13 mouse cellular contexts compared by ENCODE assay signal in the genomic region with DNA sequence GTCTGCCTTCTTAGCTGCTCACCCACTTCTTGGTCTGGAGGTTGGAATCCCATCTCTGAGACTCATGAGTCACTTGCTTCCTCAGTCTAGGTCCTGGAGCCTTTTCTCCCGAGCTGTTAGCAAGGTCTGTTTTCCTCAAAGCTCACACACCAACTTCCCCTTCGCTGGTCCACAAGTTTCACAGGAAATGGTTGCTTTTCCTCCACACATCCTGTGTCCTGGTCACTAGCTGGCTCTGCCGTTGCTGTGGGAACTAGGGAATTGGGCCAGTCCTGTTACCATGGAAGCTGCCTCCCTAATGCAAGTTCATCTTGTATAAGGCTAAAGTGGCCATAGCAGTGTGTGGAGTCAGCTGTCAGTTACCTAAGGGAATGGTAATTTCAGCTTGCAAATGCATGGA. TPM values are rescaled to one million over a fixed set of nuclear protein-coding genes. Genes with fewer than 3 reads are reported as not detected.
DNase-seq lines count a peak whose midpoint lies in the region; ATAC-seq and TF ChIP-seq lines count a peak whose summit lies in the region.
"Had no signal": no experiment of that assay in that cellular context is flagged by ENCODE, and none has a peak within 500 bp of the region (broad histone marks: within the 10 kb centered on the region; RNA-seq: fewer than 3 reads in every experiment).

No protein-coding gene starts in this region.

- ATAC-seq in liver, postnatal 0 days: 0 out of 2 replicates have a peak, but pooled peaks have one; percentile 25
- no peak for ATAC-seq in liver, embryonic 11.5 days (replicated peaks; ENCODE audit: low FRiP score)
- ATAC-seq in intestine, embryonic 16.5 days: peak; percentile 19
- ATAC-seq in megakaryocyte, adult 5-6 weeks (ENCODE audit: poor library complexity, severe bottlenecking): peak; percentile 27
- ATAC-seq: Patski had no signal

- H3K27ac ChIP-seq in liver, postnatal 0 days (ENCODE audit: low read depth): no peak overlapping the region
- H3K27ac ChIP-seq in liver, embryonic 11.5 days (ENCODE audit: low read depth, low read length): no peak overlapping the region
- H3K27ac ChIP-seq in intestine, embryonic 16.5 days (ENCODE audit: low read length): no peak overlapping the region
- H3K27ac ChIP-seq: embryonic facial prominence, embryonic 15.5 days; liver, embryonic 14.5 days had no signal

- no peaks in the 10 kb centered on the region for H3K27me3 ChIP-seq in liver, postnatal 0 days (ENCODE audit: insufficient read depth, low read length)
- H3K27me3 ChIP-seq in liver, embryonic 11.5 days (replicated peaks; ENCODE audit: control insufficient read depth, insufficient read depth, low read length): no peaks in the 10 kb centered on the region
- H3K27me3 ChIP-seq in intestine, embryonic 16.5 days (replicated peaks; ENCODE audit: control insufficient read depth, insufficient read depth, low read length): no peaks in the 10 kb centered on the region
- H3K27me3 ChIP-seq: embryonic facial prominence, embryonic 15.5 days; Patski had no signal

- no peaks in the 10 kb centered on the region for H3K9me3 ChIP-seq in liver, postnatal 0 days (ENCODE audit: low read length)
- no peaks in the 10 kb centered on the region for H3K9me3 ChIP-seq in liver, embryonic 11.5 days (ENCODE audit: control insufficient read depth, low read length)
- no peaks in the 10 kb centered on the region for H3K9me3 ChIP-seq in intestine, embryonic 16.5 days (ENCODE audit: control insufficient read depth, low read length)

- no peak for TF ChIP-seq EP300 in liver, postnatal 0 days (IDR thresholded peaks at IDR 0.05; ENCODE audit: low read depth)

- no peak overlapping the region for H3K4me2 ChIP-seq in liver, postnatal 0 days (ENCODE audit: low read depth, low read length)
- no peak overlapping the region for H3K4me2 ChIP-seq in liver, embryonic 11.5 days
- H3K4me2 ChIP-seq in intestine, embryonic 16.5 days (ENCODE audit: low read depth, low read length): no peak overlapping the region
- H3K4me2 ChIP-seq: embryonic facial prominence, embryonic 15.5 days had no signal

- 30% methylated on average over 3 of the region's 3 CpGs for WGBS in liver, postnatal 0 days (ENCODE audit: insufficient replicate concordance)
- 37% methylated on average over 3 of the region's 3 CpGs for whole genome bisulfite sequencing in liver, embryonic 11.5 days
- 28% methylated on average over 3 of the region's 3 CpGs for whole genome bisulfite sequencing in intestine, embryonic 16.5 days

- no peak for TF ChIP-seq CTCF in liver, postnatal 0 days (IDR thresholded peaks at IDR 0.05; ENCODE audit: low read depth)

- H3K4me3 ChIP-seq in liver, postnatal 0 days (ENCODE audit: low read depth, low read length): no peak overlapping the region
- no peak overlapping the region for H3K4me3 ChIP-seq in liver, embryonic 11.5 days (ENCODE audit: low read depth, low read length)
- H3K4me3 ChIP-seq in intestine, embryonic 16.5 days (ENCODE audit: low read length): no peak overlapping the region
- H3K4me3 ChIP-seq: embryonic facial prominence, embryonic 15.5 days had no signal

- no peaks in the 10 kb centered on the region for H3K36me3 ChIP-seq in liver, postnatal 0 days (replicated peaks; ENCODE audit: insufficient read depth, low read length)
- H3K36me3 ChIP-seq in liver, embryonic 11.5 days (ENCODE audit: control insufficient read depth, insufficient read depth, low read length): 0 out of 2 replicates have a peak, but pooled peaks cover 4% of the 10 kb centered on the region
- 0 out of 2 replicates have a peak, but pooled peaks cover 4% of the 10 kb centered on the region for H3K36me3 ChIP-seq in intestine, embryonic 16.5 days (ENCODE audit: control insufficient read depth, insufficient read depth, low read length)
- H3K36me3 ChIP-seq: embryonic facial prominence, embryonic 15.5 days had no signal

- no peak overlapping the region for H3K9ac ChIP-seq in liver, postnatal 0 days (replicated peaks)
- no peak overlapping the region for H3K9ac ChIP-seq in liver, embryonic 11.5 days (ENCODE audit: low read depth, low read length)
- H3K9ac ChIP-seq in intestine, embryonic 16.5 days (ENCODE audit: low read depth, low read length): no peak overlapping the region
- H3K9ac ChIP-seq: embryonic facial prominence, embryonic 15.5 days; liver, embryonic 14.5 days had no signal

- H3K4me1 ChIP-seq in liver, postnatal 0 days (ENCODE audit: insufficient read depth): 0 out of 2 replicates have a peak, but pooled peaks cover 3% of the 10 kb centered on the region
- H3K4me1 ChIP-seq in liver, embryonic 11.5 days (replicated peaks; ENCODE audit: control insufficient read depth, insufficient read depth, low read length): 0 out of 2 replicates have a peak, but pooled peaks cover 2% of the 10 kb centered on the region
- H3K4me1 ChIP-seq in intestine, embryonic 16.5 days (ENCODE audit: control insufficient read depth, insufficient read depth, low read length): peaks cover 27% of the 10 kb centered on the region

- peak; percentile 23 for DNase-seq in embryo, embryonic 10.5 days (ENCODE audit: low spot score)
- no peak for DNase-seq in embryo, embryonic 9.5 days (ENCODE audit: extremely low spot score)
- no peak for DNase-seq in liver, postnatal 0 days
- no peak for DNase-seq in liver, embryonic 11.5 days (ENCODE audit: low spot score)
- no peak for DNase-seq in spleen, postnatal 4 days (ENCODE audit: low spot score in 2 of 2)
- no peak for DNase-seq in spleen, postnatal 36 days (ENCODE audit: low spot score in 2 of 2)
- DNase-seq: gastrocnemius, postnatal 25 days; right cerebral cortex, adult 18-20 months had no signal

RNA-seq across cellular contexts. Expression of gene Mical2, which starts 12.2 kb away (rescaled TPM):
- polyA plus RNA-seq in liver, postnatal 0 days (2015; fragmentation: Nextera tagmentation; extraction: Ambion mirVana): 2.1 and 2.7 TPM in 2 replicates
- 7.2 and 9.3 TPM in 2 replicates for polyA plus RNA-seq in liver, embryonic 11.5 days (2014; fragmentation: Nextera tagmentation; extraction: Ambion mirVana)
- polyA plus RNA-seq in intestine, embryonic 16.5 days (2015; fragmentation: Nextera tagmentation; extraction: Ambion mirVana): 18.3 and 19.0 TPM in 2 replicates
- 1.1 and 1.8 TPM in 2 replicates for total RNA-seq in megakaryocyte, adult 5-6 weeks (2015)
- 0.69 and 1.1 TPM in 2 replicates for total RNA-seq in megakaryocyte, adult 5-6 weeks (2017)
